Mouse (Mus musculus) cerebellum, adult (tissue): ENCODE measurements around the gene Gm5148.

Experiments used
- ATAC-seq: cut with Nextera tagmentation; 2 replicates; pipeline ENCODE4 v1.9.2; 2017; ENCODE audit warnings: mild to moderate bottlenecking, moderate library complexity, mixed read lengths; ENCODE audit not compliant: insufficient number of reproducible peaks, low FRiP score, low TSS enrichment

Gm5148 gene

DNA sequence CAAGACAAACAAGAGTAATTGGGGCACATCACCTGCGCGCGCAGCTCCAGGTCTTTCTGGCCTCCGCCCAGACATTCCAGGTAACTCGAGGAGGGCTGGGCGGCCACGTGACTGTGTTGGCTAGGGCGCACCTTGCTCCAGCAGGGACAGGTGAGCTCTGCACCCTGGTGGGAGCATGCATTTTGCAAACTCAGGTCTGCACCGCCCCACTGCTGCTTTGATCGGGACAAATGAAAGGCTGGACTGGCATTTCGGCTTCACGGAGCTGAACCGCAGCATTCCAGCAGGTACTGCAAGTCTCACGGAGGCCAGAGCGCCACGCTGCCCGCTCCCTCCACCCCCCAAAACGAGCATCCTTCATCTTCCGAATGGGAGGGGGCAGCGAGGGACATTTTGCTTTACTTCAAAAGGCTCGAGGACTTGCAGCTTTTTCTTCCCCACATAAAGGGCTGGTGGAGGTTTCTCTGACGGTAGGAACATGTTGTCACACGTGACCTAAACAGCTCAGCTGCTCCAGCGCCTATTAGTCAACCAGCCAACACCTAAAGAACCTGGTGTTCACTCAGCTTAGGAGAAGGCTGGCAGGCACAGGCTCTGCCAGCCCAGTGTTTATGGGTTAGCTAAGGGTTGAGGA lies at the start of gene Gm5148:
Gene Gm5148, minus strand, starts transcription at position 320 of the 634 bp plus-strand sequence.
- peak; percentile 83 for ATAC-seq

DNA sequence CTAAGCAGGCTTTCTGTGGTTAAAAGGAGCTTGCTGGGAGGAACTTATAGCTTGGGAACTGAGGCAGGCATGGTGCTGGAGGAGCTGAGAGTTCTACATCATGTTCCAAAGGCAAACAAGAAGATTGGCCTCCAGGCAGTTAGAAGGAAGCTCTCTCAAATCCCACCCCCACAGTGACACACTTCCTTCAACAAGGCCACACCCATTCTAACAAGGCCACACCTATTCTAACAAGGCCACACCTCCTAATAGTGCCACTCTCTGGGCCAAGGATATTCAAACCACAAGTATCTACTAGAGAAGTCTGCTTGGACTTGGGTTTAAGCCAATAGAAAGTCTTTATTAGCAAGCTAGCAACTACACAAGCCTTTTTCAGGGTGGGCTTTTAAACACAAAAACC lies 46.7 kb upstream of the Gm5148 start:
- ATAC-seq: no peak

DNA sequence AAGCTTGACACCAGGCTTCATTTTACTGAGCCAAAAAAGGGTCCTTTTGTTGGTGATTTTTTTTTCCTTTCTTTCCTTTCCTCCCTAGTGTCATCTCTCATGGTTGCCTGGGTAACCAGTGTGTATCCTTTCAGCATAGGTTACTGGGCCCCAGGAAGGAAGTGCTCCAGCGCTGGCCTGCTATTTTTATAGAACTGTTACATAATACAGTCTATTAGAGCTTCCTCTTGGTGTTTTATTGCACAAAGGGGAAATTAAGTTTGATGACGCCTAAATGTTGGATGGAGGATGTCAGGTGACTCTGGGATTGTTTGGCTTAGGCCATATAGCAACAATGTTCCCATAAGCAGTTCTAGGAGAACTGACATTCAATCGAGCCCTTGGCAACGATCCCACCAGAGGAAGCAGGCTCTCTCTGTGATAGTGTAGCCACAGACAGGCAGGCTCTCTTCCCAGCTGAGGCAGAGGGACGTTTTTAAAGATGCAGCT lies 45.0 kb upstream of the Gm5148 start:
- ATAC-seq: peak; percentile 93

DNA sequence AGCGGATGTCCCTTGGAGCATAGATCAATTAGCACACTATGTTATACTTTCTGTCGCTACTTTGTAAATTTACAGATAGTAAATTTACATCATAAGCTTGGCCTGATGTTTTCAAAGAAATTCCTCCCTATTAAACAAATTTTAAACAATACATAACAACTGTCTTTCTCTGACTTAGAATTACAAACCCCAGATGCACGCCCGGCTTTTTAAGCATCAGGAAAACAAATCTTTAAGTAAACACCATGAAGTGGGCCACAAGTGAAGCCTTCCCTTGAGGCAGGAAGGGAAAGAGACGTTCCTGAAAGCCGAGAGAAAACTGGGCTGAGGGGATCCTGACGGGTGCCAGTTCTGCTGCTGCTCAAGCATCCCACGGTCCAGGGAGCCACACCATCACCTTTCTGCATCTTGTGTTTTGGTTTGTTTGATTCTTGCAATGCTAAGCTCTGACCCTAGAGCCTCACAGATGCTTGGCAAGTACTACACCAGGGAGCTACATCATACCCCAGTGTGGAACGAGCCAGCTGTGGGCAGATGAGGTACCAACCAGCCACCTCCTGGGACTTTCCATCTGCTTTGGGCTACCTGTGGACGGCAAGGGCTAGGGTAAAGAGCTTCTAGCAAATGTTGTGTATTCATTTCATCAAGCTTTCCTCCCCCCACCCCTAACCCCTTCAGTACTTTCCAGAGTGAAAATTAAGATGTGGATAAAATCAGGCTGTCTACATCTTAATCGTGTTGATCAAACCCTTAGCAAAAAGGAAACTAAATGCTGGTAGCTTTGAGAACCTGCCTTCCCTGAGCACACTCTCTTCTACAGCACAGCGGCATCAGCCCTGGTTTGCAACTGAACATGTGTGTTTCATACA lies 43.1 kb upstream of the Gm5148 start:
- no peak for ATAC-seq

DNA sequence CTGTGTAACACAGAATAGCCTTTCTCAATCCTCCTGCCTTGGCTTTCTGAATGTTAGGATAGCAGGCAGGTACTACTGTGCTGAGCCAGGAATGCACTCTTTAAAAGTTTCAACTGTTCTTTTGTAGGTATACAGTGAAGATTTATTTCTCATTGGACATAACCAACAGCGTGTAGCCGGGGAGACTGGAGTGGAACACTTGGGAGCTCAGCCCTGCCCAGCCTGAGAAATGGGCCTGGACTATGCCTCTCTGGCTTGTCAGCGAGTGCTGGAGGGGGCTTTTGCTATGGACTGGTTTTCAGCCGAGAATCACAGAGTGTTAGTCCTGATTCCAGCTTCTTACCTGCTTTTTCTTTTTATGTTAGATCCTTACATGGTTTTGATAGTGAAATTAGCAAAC lies 42.3 kb upstream of the Gm5148 start:
- ATAC-seq: no peak

DNA sequence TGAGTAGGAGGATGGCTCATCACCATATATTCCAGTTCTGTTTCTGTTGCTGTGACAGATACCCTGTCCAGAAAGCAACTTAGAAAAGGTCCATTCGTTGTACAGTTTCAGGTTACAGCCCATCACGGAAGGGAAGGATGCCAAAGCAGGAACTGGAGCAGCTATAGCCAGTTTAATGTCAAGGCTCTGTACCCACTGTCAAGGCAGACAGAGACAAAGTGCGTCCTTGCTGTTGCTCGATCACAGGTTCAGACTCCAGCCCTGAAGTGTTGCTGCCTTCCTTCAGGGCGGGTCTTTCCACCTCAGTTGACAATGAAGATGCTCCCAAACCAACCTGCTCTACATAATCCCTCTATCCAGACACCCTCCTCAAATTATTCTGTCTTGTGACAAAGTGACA lies 41.7 kb upstream of the Gm5148 start:
- no peak for ATAC-seq

DNA sequence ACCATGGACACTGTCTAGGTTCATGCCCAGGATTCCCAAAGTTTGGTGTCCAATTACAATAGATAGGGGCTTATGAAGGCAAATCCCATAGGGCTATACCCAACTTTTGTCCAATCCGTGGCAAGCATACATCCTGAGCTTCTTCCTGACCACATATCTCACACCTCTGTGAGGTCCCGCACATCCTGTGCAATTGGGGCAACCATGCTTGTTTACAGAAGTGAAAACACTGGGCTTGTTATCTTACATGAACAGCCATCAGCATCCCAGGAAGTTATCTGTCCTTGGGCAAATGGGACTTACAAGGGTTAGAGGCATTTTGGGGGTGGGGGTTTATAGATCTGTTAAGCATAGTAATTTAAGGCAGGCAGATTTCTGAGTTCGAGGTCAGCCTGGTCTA lies 41.0 kb upstream of the Gm5148 start:
- ATAC-seq: no peak

DNA sequence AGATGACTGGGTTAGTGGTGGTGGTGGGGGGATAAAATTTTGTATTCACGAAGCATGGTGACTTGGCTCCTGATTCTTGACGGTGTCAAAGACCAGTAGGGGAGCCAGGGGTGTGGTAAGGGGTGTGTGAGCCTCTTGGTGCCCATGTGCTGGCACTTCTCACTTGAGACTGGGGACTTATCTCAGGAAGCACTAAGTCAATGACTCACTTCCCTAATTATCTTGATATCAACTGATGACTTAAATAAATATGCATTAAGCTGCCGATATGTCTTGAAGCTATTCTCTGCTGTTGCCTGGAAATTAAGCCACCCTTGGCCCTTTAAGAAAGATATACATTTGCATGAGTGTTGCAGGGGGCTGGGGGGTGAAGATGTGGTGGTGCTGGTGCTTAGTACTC lies 38.0 kb upstream of the Gm5148 start:
- ATAC-seq: no peak

DNA sequence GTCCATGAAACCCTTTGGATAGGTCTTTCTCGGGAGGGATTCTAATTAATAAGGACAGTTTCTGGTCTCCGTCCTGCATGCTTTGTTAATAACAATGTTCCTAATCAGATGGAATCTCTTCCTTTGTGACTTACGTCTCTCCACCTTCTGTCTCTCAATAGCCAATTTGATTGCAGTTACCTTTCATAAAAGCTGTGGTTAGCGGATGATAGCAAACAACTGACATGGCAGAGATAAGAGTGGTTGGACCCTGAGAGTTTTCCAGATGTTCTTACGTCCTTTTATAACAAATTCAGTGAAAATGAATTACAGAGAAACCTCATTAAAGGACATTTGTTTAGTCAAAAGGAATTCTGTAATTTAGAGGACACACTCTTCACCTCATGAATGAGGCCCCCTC lies 37.5 kb upstream of the Gm5148 start:
- ATAC-seq: no peak

DNA sequence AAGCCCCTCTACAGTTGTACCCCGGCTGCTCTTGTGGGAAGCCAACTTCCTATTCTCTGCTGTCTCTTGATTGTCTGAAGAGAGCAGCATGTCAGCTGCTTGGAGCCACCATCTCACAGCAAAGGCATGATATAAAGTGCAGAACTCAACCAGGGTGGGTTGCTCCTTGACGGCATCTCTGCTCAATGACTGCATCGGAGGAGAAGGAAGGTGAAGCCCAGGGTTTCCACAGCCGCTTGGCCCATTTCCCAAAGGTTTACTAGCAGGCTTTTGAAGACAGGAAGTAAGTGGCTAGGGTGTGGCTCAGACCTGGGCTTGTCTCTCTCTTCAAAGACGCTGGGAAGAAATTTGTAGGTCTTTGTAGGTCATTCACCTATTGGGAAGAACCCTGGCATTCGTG lies 36.6 kb upstream of the Gm5148 start:
- ATAC-seq: no peak

DNA sequence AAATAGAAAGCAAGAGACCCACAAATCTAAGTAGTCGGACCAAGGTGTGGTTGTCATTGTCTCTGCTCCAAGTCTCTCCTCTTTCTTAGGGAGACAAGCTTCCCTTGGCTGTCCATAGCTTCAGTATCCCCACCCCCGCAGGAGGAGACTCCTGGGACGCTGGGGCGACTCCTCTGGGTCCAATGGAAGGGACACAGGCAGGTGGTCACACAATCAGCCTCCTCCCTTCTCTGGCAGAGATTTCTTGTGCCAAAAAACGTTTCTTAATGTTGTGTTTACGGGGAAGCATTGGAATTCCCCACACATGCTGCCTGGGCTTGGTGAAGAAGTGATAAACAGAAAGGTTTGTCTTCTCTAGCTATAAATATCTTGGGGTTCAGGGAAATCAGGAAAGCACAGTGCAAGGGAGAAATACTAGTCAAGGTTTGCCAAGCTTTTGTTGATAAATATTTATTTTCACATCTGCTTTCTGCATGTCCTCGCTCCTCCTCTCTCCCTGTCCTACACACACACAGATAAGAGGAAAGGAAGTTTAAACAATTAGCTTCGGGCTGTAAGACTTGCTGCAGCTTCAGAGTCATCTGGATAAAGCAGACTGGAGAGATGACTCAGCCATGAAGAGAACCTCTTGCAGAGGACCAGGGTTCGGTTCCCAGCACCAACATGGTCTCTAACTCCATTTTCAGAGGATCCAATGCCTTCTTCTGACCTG lies 34.5 kb upstream of the Gm5148 start:
- peak; percentile 62 for ATAC-seq

DNA sequence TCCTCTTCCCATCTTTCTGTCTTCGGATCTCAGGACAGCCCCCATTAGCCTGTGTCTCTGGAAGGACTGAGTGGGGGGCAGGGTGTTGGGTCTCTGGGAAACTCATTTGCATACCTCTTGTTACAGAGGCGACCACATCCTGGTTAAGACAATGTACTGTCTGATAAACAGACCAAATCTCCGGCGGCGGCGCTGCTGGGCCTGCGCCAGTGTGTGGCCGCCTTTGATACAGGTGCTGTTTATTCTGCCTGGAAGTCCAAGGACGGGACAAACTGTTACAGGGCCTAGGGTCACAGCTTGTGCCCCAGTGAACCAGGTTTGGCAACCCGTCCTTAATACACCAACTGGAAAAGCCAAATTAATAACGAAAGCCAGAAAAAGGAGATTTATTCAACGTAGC lies 33.8 kb upstream of the Gm5148 start:
- peak; percentile 74 for ATAC-seq

DNA sequence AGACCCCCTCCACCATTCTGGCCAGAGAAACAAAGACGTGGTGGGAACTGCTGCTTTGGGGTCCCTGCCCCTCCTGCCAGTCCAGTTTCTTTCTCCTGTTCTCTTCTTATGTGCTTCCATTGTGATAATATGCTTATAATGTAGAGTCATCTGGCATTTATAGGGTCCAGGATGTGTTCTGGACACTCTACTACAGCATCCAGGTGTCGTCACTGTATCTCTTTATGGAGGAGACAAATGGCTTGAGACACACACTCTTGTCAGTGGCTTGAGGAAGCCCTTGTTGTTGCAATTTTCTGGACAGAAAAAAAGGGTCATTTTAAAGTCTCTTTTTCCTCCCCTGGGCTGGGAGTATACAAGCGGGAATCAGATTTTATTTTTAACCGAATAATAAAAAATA lies 33.3 kb upstream of the Gm5148 start:
- ATAC-seq: no peak

DNA sequence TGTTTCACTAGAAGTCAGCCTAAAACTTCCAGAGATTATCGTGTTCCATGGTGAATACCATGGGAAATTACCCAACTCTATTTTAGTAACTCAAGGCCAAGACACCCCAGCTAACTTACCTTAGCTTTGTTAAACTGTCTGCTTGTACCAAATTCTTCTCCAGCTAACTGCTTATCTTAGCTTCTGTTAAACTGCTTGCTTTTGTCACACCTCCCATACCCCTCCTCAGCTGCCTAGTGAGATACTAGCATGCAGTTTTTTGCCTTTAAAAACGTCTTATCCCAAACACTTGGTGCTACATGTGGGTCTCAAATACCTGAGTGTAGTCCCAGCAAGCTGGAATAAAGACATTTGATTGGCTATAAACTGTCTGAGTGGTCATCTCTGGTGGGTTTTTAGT lies 31.7 kb upstream of the Gm5148 start:
- no peak for ATAC-seq

DNA sequence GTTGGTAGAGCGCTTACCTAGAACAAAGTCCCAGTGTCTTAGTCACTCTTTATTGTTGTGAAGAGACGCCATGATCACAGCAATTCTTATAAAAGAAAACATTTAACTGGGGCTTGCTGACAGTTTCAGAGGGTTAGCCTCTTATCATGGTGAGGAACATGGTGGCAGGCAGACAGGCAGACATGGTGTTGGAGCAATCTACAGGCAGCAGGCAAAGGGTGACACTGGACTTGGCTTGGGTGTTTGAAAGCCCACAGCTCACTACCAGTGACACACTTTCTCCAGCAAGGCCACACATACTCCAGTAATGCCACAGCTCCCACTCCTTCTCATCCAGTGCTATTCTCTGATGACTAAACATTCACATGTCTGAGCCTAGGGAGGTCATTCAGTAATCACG lies 30.3 kb upstream of the Gm5148 start:
- ATAC-seq: no peak

DNA sequence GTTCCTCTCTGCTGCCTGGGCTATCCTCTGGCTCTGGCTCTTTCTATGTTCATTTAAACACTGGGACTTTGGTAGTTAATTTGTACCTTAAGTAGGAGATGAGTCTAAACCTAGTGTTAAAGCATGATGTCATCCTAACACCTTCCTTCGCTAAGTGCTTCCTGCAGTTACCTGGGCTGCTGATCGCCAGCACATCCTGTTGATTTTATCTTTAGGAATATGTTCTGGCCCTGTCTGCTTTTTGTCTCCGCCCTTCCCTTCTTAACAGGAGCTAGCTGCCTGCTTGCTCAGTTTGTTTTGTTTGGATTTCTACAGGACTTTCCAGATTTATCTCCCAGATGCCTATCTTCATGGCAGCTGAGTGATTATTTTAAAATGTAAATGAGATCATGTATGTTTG lies 28.9 kb upstream of the Gm5148 start:
- no peak for ATAC-seq

DNA sequence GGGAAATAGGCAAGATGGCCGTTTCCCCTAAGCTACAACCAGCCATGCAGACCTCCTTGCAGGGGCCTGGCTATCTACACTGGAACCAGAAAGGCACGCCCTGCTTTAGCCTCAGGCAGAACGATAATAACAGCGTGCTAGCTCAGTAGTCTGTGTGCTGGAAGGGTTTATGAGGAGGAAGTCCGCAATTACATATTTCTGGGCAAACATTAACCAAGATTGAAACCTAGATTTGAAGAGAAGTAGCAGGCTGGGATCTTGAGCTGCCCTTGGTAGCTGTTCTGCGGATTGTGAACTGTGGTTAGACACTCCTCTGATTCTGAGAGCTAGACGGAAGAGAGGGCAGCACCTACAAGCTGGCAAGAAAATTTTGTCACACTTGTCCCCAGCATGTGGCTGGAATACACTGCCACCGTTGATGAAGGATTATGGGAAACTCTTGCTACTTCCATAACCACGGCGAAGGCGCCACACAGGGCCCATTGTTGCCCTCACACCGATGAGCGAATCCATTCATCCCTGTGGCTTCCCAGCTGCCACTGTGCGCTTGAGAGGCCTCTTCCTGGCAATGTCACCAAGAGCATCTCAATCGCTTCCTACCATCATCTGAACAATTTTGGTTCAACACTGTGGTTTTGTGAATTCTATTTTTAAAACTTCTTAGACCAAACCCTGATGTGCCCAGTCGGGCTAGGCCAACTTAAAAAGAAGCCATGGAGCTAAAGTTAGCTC lies 23.9 kb upstream of the Gm5148 start:
- ATAC-seq: no peak

DNA sequence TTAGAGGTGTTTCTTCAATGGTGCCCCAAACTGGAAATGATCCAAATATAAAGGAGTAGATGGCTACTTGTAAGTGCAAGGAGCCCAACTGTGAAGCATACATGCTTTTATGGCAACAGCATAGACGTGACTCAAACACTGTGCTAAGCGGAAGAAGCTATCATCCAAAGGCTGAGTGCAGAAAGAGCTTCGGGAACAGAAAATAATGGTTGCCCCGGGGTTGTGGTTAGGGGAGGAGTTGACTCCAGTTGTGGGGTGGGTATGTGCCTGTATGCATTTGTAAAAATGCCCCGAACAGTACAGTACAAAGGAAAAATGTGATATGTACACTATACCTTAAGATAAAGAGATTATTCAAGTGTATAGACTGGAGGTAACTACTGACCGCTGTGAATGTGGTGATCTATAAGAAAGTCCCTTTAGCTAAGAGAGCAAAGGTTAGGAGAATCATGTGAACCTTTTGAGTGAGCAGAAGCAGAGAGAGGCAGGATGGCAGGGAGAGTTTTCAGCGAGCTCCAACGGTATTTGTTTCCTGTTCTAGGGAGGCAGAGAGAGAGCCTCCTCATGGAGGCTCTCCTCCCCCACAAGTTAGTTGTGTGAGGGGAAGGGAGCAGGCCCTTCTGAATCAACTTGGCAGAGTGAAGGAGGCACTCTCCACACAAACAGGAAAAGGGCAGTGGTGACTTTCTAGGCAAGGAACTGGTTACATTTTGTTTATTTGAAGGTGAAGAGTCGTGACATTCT lies 23.1 kb upstream of the Gm5148 start:
- ATAC-seq: no peak

DNA sequence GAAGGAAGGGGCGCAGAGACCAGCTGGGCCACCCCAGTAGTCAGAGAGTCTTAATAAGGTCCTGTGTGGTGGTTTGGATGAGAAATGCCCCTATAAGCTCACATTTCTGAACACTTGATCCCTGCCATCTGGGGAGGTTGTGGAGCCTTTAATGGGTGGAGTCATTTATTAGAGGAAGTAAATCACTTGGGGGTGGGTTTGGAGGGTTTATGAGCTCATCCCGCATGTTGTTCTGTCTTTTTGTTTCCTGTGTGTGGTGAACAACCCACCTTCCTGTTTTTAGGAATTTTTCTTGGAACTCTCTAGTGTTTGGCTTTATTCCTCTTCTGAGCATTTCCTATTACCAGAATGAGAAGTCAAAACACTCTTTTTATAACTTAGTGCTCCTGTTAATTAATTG lies 19.8 kb upstream of the Gm5148 start:
- no peak for ATAC-seq

DNA sequence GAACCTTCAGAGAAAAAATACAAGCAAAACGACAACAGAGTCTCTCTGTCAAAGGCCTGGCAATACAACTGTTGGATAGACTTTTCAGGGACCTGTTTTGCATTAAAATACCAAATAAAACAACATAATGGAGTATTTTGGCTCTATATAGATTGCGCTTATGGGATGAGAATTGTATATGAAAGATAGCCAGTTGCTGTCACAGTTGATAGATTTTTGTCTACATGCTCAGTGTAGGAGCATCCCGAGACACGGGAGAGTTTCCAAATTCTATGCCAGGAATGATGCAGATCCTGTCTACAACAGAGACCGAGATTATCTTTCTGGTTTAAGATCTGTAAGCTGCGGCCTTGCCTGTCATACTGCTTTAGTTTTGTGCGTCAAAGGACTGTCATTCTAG lies 15.7 kb upstream of the Gm5148 start:
- no peak for ATAC-seq
